In the genomic region with DNA sequence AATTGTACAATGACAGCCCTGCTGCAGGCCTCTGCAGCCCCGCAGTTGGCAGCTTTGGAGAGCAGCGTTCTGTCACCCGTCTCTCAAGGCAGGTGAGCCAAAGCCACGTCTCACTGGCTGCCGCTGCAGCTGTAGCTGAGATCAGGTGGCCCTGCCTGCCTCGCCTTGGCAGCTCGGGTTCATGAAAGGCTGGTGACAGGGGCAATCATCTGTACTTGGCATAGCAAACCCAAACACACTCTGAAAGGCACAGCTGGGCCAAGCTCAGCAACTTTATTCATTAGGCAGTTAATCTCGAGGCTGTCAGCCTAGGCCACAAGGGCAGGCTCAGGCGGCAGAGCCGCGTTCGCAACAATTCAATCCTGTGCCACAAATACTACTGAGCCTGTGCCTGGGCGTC, we compare ENCODE assay signal across 11 mouse cellular contexts.
DNase-seq lines count a peak whose midpoint lies in the region; ATAC-seq and TF ChIP-seq lines count a peak whose summit lies in the region.
"Had no signal": no experiment of that assay in that cellular context is flagged by ENCODE, and none has a peak within 500 bp of the region (broad histone marks: within the 10 kb centered on the region; RNA-seq: fewer than 3 reads in every experiment).

No protein-coding gene starts in this region.

- no peak for TF ChIP-seq CTCF in liver, postnatal 0 days (IDR thresholded peaks at IDR 0.05; ENCODE audit: low read depth)

- no peak overlapping the region for H3K4me2 ChIP-seq in forebrain, embryonic 14.5 days (ENCODE audit: low read length)
- H3K4me2 ChIP-seq in hindbrain, embryonic 15.5 days: no peak overlapping the region
- H3K4me2 ChIP-seq in liver, postnatal 0 days (ENCODE audit: low read depth, low read length): no peak overlapping the region
- H3K4me2 ChIP-seq: embryonic facial prominence, embryonic 12.5 days had no signal

- H3K27me3 ChIP-seq in forebrain, embryonic 14.5 days (replicated peaks; ENCODE audit: control insufficient read depth, insufficient read depth, low read length): 0 out of 2 replicates have a peak, but pooled peaks cover 2% of the 10 kb centered on the region
- H3K27me3 ChIP-seq in hindbrain, embryonic 15.5 days: peaks cover 3% of the 10 kb centered on the region; the same call in 1 of the 2 replicates
- H3K27me3 ChIP-seq in midbrain, embryonic 10.5 days (ENCODE audit: low read depth, poor library complexity, severe bottlenecking): peaks cover 40% of the 10 kb centered on the region
- no peaks in the 10 kb centered on the region for H3K27me3 ChIP-seq in liver, postnatal 0 days (ENCODE audit: insufficient read depth, low read length)
- H3K27me3 ChIP-seq: embryonic facial prominence, embryonic 12.5 days had no signal

- WGBS in forebrain, embryonic 14.5 days: 11% methylated on average over 13 of the region's 13 CpGs
- WGBS in hindbrain, embryonic 15.5 days: 15% methylated on average over 13 of the region's 13 CpGs
- WGBS in midbrain, embryonic 10.5 days: 64% methylated on average over 13 of the region's 13 CpGs
- WGBS in liver, postnatal 0 days (ENCODE audit: insufficient replicate concordance): 64% methylated on average over 13 of the region's 13 CpGs

- peak overlapping the region; percentile 35; the same call in 1 of the 2 replicates for H3K27ac ChIP-seq in forebrain, embryonic 14.5 days (ENCODE audit: low read depth, low read length)
- H3K27ac ChIP-seq in hindbrain, embryonic 15.5 days (replicated peaks): 0 out of 2 replicates have a peak overlapping the region, but pooled peaks have one; percentile 12
- peak overlapping the region; percentile 1; the same call in 1 of the 2 replicates for H3K27ac ChIP-seq in midbrain, embryonic 10.5 days (replicated peaks)
- H3K27ac ChIP-seq in liver, postnatal 0 days (ENCODE audit: low read depth): no peak overlapping the region
- H3K27ac ChIP-seq: embryonic facial prominence, embryonic 12.5 days had no signal

- H3K9ac ChIP-seq in forebrain, embryonic 14.5 days (ENCODE audit: low read length): no peak overlapping the region
- no peak overlapping the region for H3K9ac ChIP-seq in hindbrain, embryonic 15.5 days
- no peak overlapping the region for H3K9ac ChIP-seq in liver, postnatal 0 days (replicated peaks)
- H3K9ac ChIP-seq: embryonic facial prominence, embryonic 12.5 days had no signal

- no peaks in the 10 kb centered on the region for H3K36me3 ChIP-seq in forebrain, embryonic 14.5 days (ENCODE audit: control insufficient read depth, insufficient read depth, low read length)
- no peaks in the 10 kb centered on the region for H3K36me3 ChIP-seq in hindbrain, embryonic 15.5 days
- no peaks in the 10 kb centered on the region for H3K36me3 ChIP-seq in midbrain, embryonic 10.5 days
- H3K36me3 ChIP-seq in liver, postnatal 0 days (replicated peaks; ENCODE audit: insufficient read depth, low read length): no peaks in the 10 kb centered on the region
- H3K36me3 ChIP-seq: embryonic facial prominence, embryonic 12.5 days had no signal

- peak; percentile 84 for ATAC-seq in forebrain, embryonic 14.5 days
- peak; percentile 66; the same call in 1 of the 2 replicates for ATAC-seq in hindbrain, embryonic 15.5 days (ENCODE audit: low FRiP score, low read depth)
- no peak for ATAC-seq in liver, postnatal 0 days
- no peak for ATAC-seq in megakaryocyte progenitor cell, adult 5-6 weeks (replicated peaks; ENCODE audit: poor library complexity)

- H3K9me3 ChIP-seq in forebrain, embryonic 14.5 days (replicated peaks; ENCODE audit: control insufficient read depth, low read length): no peaks in the 10 kb centered on the region
- no peaks in the 10 kb centered on the region for H3K9me3 ChIP-seq in hindbrain, embryonic 15.5 days
- no peaks in the 10 kb centered on the region for H3K9me3 ChIP-seq in midbrain, embryonic 10.5 days (replicated peaks)
- H3K9me3 ChIP-seq in liver, postnatal 0 days (ENCODE audit: low read length): no peaks in the 10 kb centered on the region
- H3K9me3 ChIP-seq: embryonic facial prominence, embryonic 12.5 days had no signal

- peak; percentile 47 for DNase-seq in embryo, embryonic 10 days (ENCODE audit: low spot score)
- peak; percentile 81 for DNase-seq in forebrain, embryonic 14.5 days (ENCODE audit: low spot score)
- DNase-seq in midbrain, embryonic 10.5 days (ENCODE audit: low spot score): no peak
- no peak for DNase-seq in layer of hippocampus, postnatal 25 days (ENCODE audit: extremely low spot score in 1 of 2, low spot score in 1 of 2)
- no peak for DNase-seq in right cerebral cortex, adult 18-20 months
- no peak for DNase-seq in liver, postnatal 0 days
- DNase-seq: adrenal gland, postnatal 36 days; right cerebral cortex, postnatal 25 days had no signal

- no peak overlapping the region for H3K4me3 ChIP-seq in forebrain, embryonic 14.5 days (ENCODE audit: low read depth, low read length)
- H3K4me3 ChIP-seq in hindbrain, embryonic 15.5 days: no peak overlapping the region
- no peak overlapping the region for H3K4me3 ChIP-seq in midbrain, embryonic 10.5 days
- no peak overlapping the region for H3K4me3 ChIP-seq in liver, postnatal 0 days (ENCODE audit: low read depth, low read length)
- H3K4me3 ChIP-seq: embryonic facial prominence, embryonic 12.5 days had no signal

- H3K4me1 ChIP-seq in forebrain, embryonic 14.5 days (ENCODE audit: control insufficient read depth, insufficient read depth, low read length): peaks cover 19% of the 10 kb centered on the region
- peaks cover 19% of the 10 kb centered on the region for H3K4me1 ChIP-seq in hindbrain, embryonic 15.5 days (replicated peaks)
- peaks cover 23% of the 10 kb centered on the region for H3K4me1 ChIP-seq in midbrain, embryonic 10.5 days
- H3K4me1 ChIP-seq in liver, postnatal 0 days (ENCODE audit: insufficient read depth): no peaks in the 10 kb centered on the region

- no peak for TF ChIP-seq EP300 in liver, postnatal 0 days (IDR thresholded peaks at IDR 0.05; ENCODE audit: low read depth)

Comparison
In these comparisons a context has a peak if more than half of its experiments do, and no peak if none do; other contexts are left out.
1. DNase-seq: peak in embryo, embryonic 10 days (single experiment) and forebrain, embryonic 14.5 days (single experiment); none in midbrain, embryonic 10.5 days (single experiment), layer of hippocampus, postnatal 25 days (0 of 2), right cerebral cortex, adult 18-20 months (single experiment) and liver, postnatal 0 days (single experiment).
2. ATAC-seq: peak in forebrain, embryonic 14.5 days (single experiment) and hindbrain, embryonic 15.5 days (single experiment); none in liver, postnatal 0 days (single experiment) and megakaryocyte progenitor cell, adult 5-6 weeks (single experiment).